Mouse (Mus musculus): ENCODE results near the gene Shf. TPM values are rescaled to one million over a fixed set of nuclear protein-coding genes. Genes with fewer than 3 reads are reported as not detected.

Shf gene
- polyA plus RNA-seq, 1 experiment, result 9.6 TPM

- H3K4me3 ChIP-seq (replicated peaks; ENCODE audit: control insufficient read depth, low read depth, low read length), result peak overlapping the region; percentile 38
- no peaks in the 10 kb centered on the region; the same call in 1 of the 2 replicates for H3K4me1 ChIP-seq (ENCODE audit: control insufficient read depth, insufficient read depth, low read length)
- H3K27ac ChIP-seq (ENCODE audit: control insufficient read depth, insufficient read depth, low read depth, low read length, poor library complexity), result no peak overlapping the region
- WGBS, result 24% methylated on average over 23 of the region's 23 CpGs
- no peak for TF ChIP-seq CTCF (IDR thresholded peaks at IDR 0.05; ENCODE audit: control insufficient read depth, insufficient read depth, low read length)
- no peak for TF ChIP-seq POLR2A (IDR thresholded peaks at IDR 0.05; ENCODE audit: borderline replicate concordance, control insufficient read depth, low read depth, low read length)
Observed at GRCm38 (mm10) chr2:122374666-122375331, 5.8 kb upstream of the Shf start.

- Histone ChIP-seq H3K4me1 (ENCODE audit: control insufficient read depth, insufficient read depth, low read length) (peaks cover 2% of the 10 kb centered on the region; the same call in 1 of the 2 replicates), H3K27ac (ENCODE audit: control insufficient read depth, insufficient read depth, low read depth, low read length, poor library complexity) (no peak overlapping the region), H3K4me3 (replicated peaks; ENCODE audit: control insufficient read depth, low read depth, low read length) (no peak overlapping the region)
- no peak for TF ChIP-seq POLR2A (IDR thresholded peaks at IDR 0.05; ENCODE audit: borderline replicate concordance, control insufficient read depth, low read depth, low read length)
- TF ChIP-seq CTCF (IDR thresholded peaks at IDR 0.05; ENCODE audit: control insufficient read depth, insufficient read depth, low read length), result no peak
- 73% methylated on average over 5 of the region's 5 CpGs for WGBS
Observed at GRCm38 (mm10) chr2:122374012-122374411, 5.0 kb upstream of the Shf start.

- WGBS, result 80% methylated on average over 1 of the region's 1 CpGs
- H3K4me3 ChIP-seq (replicated peaks; ENCODE audit: control insufficient read depth, low read depth, low read length), result no peak overlapping the region
- no peak overlapping the region for H3K27ac ChIP-seq (ENCODE audit: control insufficient read depth, insufficient read depth, low read depth, low read length, poor library complexity)
- TF ChIP-seq POLR2A (IDR thresholded peaks at IDR 0.05; ENCODE audit: borderline replicate concordance, control insufficient read depth, low read depth, low read length), result no peak
- no peak for TF ChIP-seq CTCF (IDR thresholded peaks at IDR 0.05; ENCODE audit: control insufficient read depth, insufficient read depth, low read length)
- peaks cover 2% of the 10 kb centered on the region; the same call in 1 of the 2 replicates for H3K4me1 ChIP-seq (ENCODE audit: control insufficient read depth, insufficient read depth, low read length)
Observed at GRCm38 (mm10) chr2:122372541-122372940, 3.6 kb upstream of the Shf start.

- Histone ChIP-seq H3K4me1 (ENCODE audit: control insufficient read depth, insufficient read depth, low read length) (peaks cover 2% of the 10 kb centered on the region; the same call in 1 of the 2 replicates), H3K27ac (ENCODE audit: control insufficient read depth, insufficient read depth, low read depth, low read length, poor library complexity) (no peak overlapping the region), H3K4me3 (replicated peaks; ENCODE audit: control insufficient read depth, low read depth, low read length) (no peak overlapping the region)
- TF ChIP-seq CTCF (IDR thresholded peaks at IDR 0.05; ENCODE audit: control insufficient read depth, insufficient read depth, low read length) (no peak), POLR2A (IDR thresholded peaks at IDR 0.05; ENCODE audit: borderline replicate concordance, control insufficient read depth, low read depth, low read length) (no peak)
- WGBS, result 80% methylated on average over 3 of the region's 3 CpGs
Observed at GRCm38 (mm10) chr2:122372067-122372466, 3.1 kb upstream of the Shf start.

GRCm38 (mm10) chr2:122370101-122370750 lies 1.3 kb upstream of the Shf start:
- TF ChIP-seq CTCF (IDR thresholded peaks at IDR 0.05; ENCODE audit: control insufficient read depth, insufficient read depth, low read length) (no peak), POLR2A (IDR thresholded peaks at IDR 0.05; ENCODE audit: borderline replicate concordance, control insufficient read depth, low read depth, low read length) (no peak)
- peaks cover 2% of the 10 kb centered on the region; the same call in 1 of the 2 replicates for H3K4me1 ChIP-seq (ENCODE audit: control insufficient read depth, insufficient read depth, low read length)
- WGBS, result 61% methylated on average over 10 of the region's 10 CpGs

GRCm38 (mm10) chr2:122368081-122368971 lies 636 bp downstream of the Shf start:
- TF ChIP-seq POLR2A (IDR thresholded peaks at IDR 0.05; ENCODE audit: borderline replicate concordance, control insufficient read depth, low read depth, low read length), result no peak
- TF ChIP-seq CTCF (IDR thresholded peaks at IDR 0.05; ENCODE audit: control insufficient read depth, insufficient read depth, low read length), result no peak
- Histone ChIP-seq H3K4me3 (replicated peaks; ENCODE audit: control insufficient read depth, low read depth, low read length) (peak overlapping the region; percentile 70), H3K27ac (ENCODE audit: control insufficient read depth, insufficient read depth, low read depth, low read length, poor library complexity) (no peak overlapping the region), H3K4me1 (ENCODE audit: control insufficient read depth, insufficient read depth, low read length) (peaks cover 4% of the 10 kb centered on the region)
- 6% methylated on average over 48 of the region's 55 CpGs for WGBS

More at GRCm38 (mm10) chr2:122370101-122370750, 1.3 kb upstream of the Shf start:
- H3K4me3 ChIP-seq (replicated peaks; ENCODE audit: control insufficient read depth, low read depth, low read length), result no peak overlapping the region
- H3K27ac ChIP-seq (ENCODE audit: control insufficient read depth, insufficient read depth, low read depth, low read length, poor library complexity), result no peak overlapping the region

- no peak for TF ChIP-seq POLR2A (IDR thresholded peaks at IDR 0.05; ENCODE audit: borderline replicate concordance, control insufficient read depth, low read depth, low read length)
- no peak for TF ChIP-seq CTCF (IDR thresholded peaks at IDR 0.05; ENCODE audit: control insufficient read depth, insufficient read depth, low read length)
- peak overlapping the region; percentile 24 for H3K4me3 ChIP-seq (replicated peaks; ENCODE audit: control insufficient read depth, low read depth, low read length)
- no peak overlapping the region for H3K27ac ChIP-seq (ENCODE audit: control insufficient read depth, insufficient read depth, low read depth, low read length, poor library complexity)
- 56% methylated on average over 4 of the region's 4 CpGs for WGBS
- peaks cover 4% of the 10 kb centered on the region for H3K4me1 ChIP-seq (ENCODE audit: control insufficient read depth, insufficient read depth, low read length)
Observed at GRCm38 (mm10) chr2:122367701-122368080, 1.3 kb downstream of the Shf start.

GRCm38 (mm10) chr2:122367181-122367580 lies 1.8 kb downstream of the Shf start:
- no peak for TF ChIP-seq CTCF (IDR thresholded peaks at IDR 0.05; ENCODE audit: control insufficient read depth, insufficient read depth, low read length)
- TF ChIP-seq POLR2A (IDR thresholded peaks at IDR 0.05; ENCODE audit: borderline replicate concordance, control insufficient read depth, low read depth, low read length), result no peak
- Histone ChIP-seq H3K4me3 (replicated peaks; ENCODE audit: control insufficient read depth, low read depth, low read length) (no peak overlapping the region), H3K4me1 (ENCODE audit: control insufficient read depth, insufficient read depth, low read length) (peaks cover 4% of the 10 kb centered on the region), H3K27ac (ENCODE audit: control insufficient read depth, insufficient read depth, low read depth, low read length, poor library complexity) (no peak overlapping the region)
- 74% methylated on average over 4 of the region's 4 CpGs for WGBS

All from bone marrow, adult 2 months (tissue).